Mouse (Mus musculus) naive thymus-derived CD4-positive, alpha-beta T cell, adult 5 months (primary cell): ENCODE measurements around the gene Trh. TPM values are rescaled to one million over a fixed set of nuclear protein-coding genes. Genes with fewer than 3 reads are reported as not detected.

ENCODE experiments used
- polyA plus RNA-seq: library from polyadenylated mRNA; unstranded; fragments of 100-300 nt; shearing (Covaris generic); gene quantifications from one replicate; pipeline ENCODE4 v1.2.1, GENCODE M21; 2017

Gene Trh
- not detected for polyA plus RNA-seq

GRCm38 (mm10) chr6:92244591-92244990 lies at the start of gene Trh:
Trh (minus strand) TSS chr6:92244650.

GRCm38 (mm10) chr6:92214773-92215449 lies 29.5 kb downstream of the Trh start, which contains the start of gene Rbsn:
Rbsn (minus strand) TSS chr6:92214925.

Other genes starting within 250 kb of the Trh start
- gene Nr2c2, start 153.3 kb downstream of the Trh start, polyA plus RNA-seq = 100 TPM
- 27.8 TPM for gene Mrps25, start 60.6 kb downstream of the Trh start, polyA plus RNA-seq
- 22.9 TPM for gene Rbsn, start 29.7 kb downstream of the Trh start, polyA plus RNA-seq